Mouse (Mus musculus) limb, embryonic 15.5 days (tissue): Measurements from ENCODE around the gene Agap2. TPM values are rescaled to one million over a fixed set of nuclear protein-coding genes. Genes with fewer than 3 reads are reported as not detected.

Source experiments
- ATAC-seq: fragments of 200-750 bp; cut with Nextera tagmentation; 2 replicates; pipeline ENCODE4 v1.8.0; 2017; ENCODE audit warnings: low read depth, moderate TSS enrichment; ENCODE audit not compliant: insufficient number of reproducible peaks, low FRiP score, low TSS enrichment
- H3K27ac ChIP-seq: fragments of 300-500 bp; sonication (generic); 2 replicates; pipeline ENCODE4 v1.5.1; 2015; ENCODE audit warnings: moderate library complexity, mild to moderate bottlenecking, inconsistent platforms
- H3K27me3 ChIP-seq: fragments of 300-500 bp; sonication (generic); 2 replicates; pipeline ENCODE4 v1.6.1; 2015; ENCODE audit warnings: inconsistent platforms
- H3K36me3 ChIP-seq: fragments of 300-500 bp; sonication (generic); 2 replicates; pipeline ENCODE4 v1.6.1; 2015; ENCODE audit warnings: inconsistent platforms
- H3K4me1 ChIP-seq: fragments of 300-500 bp; sonication (generic); 2 replicates; pipeline ENCODE4 v1.6.1; 2015; ENCODE audit warnings: inconsistent platforms
- H3K4me2 ChIP-seq: fragments of 300-500 bp; sonication (generic); 2 replicates; pipeline ENCODE4 v1.6.1; 2015; ENCODE audit warnings: mild to moderate bottlenecking, inconsistent platforms
- H3K4me3 ChIP-seq: fragments of 300-500 bp; sonication (generic); 2 replicates; pipeline ENCODE4 v1.5.1; 2015; ENCODE audit warnings: mild to moderate bottlenecking, inconsistent platforms
- H3K9ac ChIP-seq: fragments of 300-500 bp; sonication (generic); 2 replicates; pipeline ENCODE4 v1.6.1; 2015; ENCODE audit warnings: inconsistent platforms
- H3K9me3 ChIP-seq: fragments of 300-500 bp; sonication (generic); 2 replicates; pipeline ENCODE4 v1.6.1; 2016; ENCODE audit warnings: inconsistent platforms
- WGBS: fragments of 180-500 bp; shearing (Covaris S2); methylation state at CpG from one replicate; pipeline ENCODE4 v1.1.7; 2015; 5-methylcytosine and 5-hydroxymethylcytosine counted together
- polyA plus RNA-seq: library from polyadenylated mRNA; unstranded; fragments of >200 nt; fragmentation: Nextera tagmentation; extraction: Ambion mirVana; gene quantifications from 2 replicates; pipeline ENCODE4 v1.2.1, GENCODE M21; 2015

Gene Agap2
- polyA plus RNA-seq, 1 experiment from 2014 or later, result 0.10 TPM

DNA sequence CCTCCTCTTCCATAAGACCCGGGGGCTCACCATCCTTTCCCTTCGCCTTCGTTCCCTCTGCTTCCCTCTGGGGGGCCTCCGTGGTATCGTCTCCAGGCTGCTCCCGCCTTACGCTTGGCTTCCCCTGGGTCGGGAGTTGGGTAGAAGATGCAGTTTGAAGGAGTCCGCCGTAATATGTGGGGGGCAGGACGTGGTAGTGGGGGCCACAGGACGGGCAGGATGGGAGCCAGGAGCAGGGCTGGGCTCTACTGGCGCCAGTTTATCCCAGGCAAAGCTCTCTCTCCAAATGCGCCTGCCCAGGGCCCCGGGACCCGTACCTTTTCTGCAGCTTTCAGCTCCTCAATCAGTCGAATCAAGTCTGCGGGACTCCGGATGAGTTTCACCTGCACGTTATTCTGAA, 23.4 kb downstream of the Agap2 start:
- no peak overlapping the region for H3K9ac ChIP-seq
- H3K4me3 ChIP-seq, result no peak overlapping the region
- peaks cover 50% of the 10 kb centered on the region for H3K36me3 ChIP-seq
- no peak overlapping the region for H3K27ac ChIP-seq
- H3K9me3 ChIP-seq, result no peaks in the 10 kb centered on the region
- no peak for ATAC-seq
- no peak overlapping the region for H3K4me2 ChIP-seq
- 0 out of 2 replicates have a peak, but pooled peaks cover 6% of the 10 kb centered on the region for H3K4me1 ChIP-seq
- 83% methylated on average over 20 of the region's 20 CpGs for WGBS
- H3K27me3 ChIP-seq, result peaks cover 5% of the 10 kb centered on the region; the same call in 1 of the 2 replicates

DNA sequence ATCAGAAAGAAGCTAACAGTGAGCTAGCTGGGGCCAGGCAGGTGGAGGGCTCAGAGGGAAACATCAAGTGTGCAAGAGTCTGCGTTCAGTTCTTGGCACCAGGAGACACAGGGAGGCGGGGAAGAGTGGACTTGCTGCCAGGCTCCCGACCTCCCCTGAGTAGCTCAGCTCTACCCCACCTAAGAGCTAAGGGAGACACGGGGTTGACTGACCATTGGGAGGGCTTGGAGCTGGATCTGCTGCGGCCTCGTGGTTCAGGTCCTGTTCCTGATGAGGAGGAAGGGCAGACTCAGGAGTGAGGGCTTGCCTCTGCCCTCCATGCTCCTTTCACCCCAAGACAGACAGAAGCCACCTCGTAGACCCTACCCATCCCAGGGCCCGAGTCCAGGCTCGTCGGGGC, 24.1 kb downstream of the Agap2 start:
- H3K4me3 ChIP-seq, result no peak overlapping the region
- H3K27me3 ChIP-seq, result no peaks in the 10 kb centered on the region
- no peaks in the 10 kb centered on the region for H3K9me3 ChIP-seq
- H3K4me2 ChIP-seq, result no peak overlapping the region
- 0 out of 2 replicates have a peak, but pooled peaks cover 5% of the 10 kb centered on the region for H3K4me1 ChIP-seq
- no peak overlapping the region for H3K9ac ChIP-seq
- H3K36me3 ChIP-seq, result peaks cover 57% of the 10 kb centered on the region
- no peak for ATAC-seq
- 89% methylated on average over 10 of the region's 10 CpGs for WGBS
- H3K27ac ChIP-seq, result no peak overlapping the region

DNA sequence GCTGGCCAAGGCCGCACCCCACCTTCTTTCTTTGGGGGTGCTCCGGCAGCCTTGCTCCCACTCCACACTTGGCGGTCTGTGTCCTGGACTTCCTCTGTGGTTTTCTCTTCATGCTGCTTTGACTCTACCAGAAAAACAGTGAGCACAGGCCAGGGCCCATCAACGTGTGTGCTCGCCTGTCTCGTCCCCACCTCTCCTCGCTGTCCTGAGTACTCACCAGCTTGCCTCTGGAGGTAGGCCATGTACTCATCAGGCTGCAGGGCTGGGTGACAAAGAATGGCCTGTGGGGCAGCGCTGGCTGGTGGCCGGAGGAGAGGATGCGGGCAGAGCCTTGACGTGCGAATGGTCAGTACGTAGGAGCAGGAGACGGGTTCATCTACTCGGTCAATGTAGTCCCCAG, 24.8 kb downstream of the Agap2 start:
- H3K27me3 ChIP-seq, result no peaks in the 10 kb centered on the region
- H3K36me3 ChIP-seq, result peaks cover 56% of the 10 kb centered on the region
- no peak overlapping the region for H3K27ac ChIP-seq
- 95% methylated on average over 15 of the region's 15 CpGs for WGBS
- H3K4me1 ChIP-seq, result no peaks in the 10 kb centered on the region
- no peak for ATAC-seq
- H3K9ac ChIP-seq, result no peak overlapping the region
- no peak overlapping the region for H3K4me3 ChIP-seq
- no peak overlapping the region for H3K4me2 ChIP-seq
- H3K9me3 ChIP-seq, result no peaks in the 10 kb centered on the region

DNA sequence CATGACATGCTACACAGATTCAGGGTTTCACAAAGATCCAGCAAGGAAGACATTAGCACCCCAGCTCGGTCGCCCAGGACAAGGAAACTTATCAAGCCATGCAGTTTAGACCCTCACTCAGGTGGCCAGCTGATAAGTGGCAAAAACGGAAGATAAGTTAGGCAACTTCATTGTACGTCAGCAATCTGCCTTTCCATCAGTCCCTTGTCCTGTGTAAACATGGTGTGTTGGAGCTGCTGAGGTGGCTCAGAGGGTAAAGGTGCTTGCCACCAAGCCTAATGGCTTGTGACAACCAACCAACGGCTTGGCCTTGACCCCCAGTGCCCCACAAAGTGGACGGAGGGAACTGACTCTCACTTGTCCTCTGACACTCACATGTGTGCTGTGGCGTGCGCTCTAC, 25.3 kb downstream of the Agap2 start:
- Histone ChIP-seq H3K4me2 (no peak overlapping the region), H3K27ac (no peak overlapping the region), H3K9ac (no peak overlapping the region), H3K36me3 (peaks cover 51% of the 10 kb centered on the region), H3K27me3 (no peaks in the 10 kb centered on the region), H3K9me3 (no peaks in the 10 kb centered on the region), H3K4me1 (no peaks in the 10 kb centered on the region), H3K4me3 (no peak overlapping the region)
- ATAC-seq, result no peak
- WGBS, result 87% methylated on average over 8 of the region's 8 CpGs

DNA sequence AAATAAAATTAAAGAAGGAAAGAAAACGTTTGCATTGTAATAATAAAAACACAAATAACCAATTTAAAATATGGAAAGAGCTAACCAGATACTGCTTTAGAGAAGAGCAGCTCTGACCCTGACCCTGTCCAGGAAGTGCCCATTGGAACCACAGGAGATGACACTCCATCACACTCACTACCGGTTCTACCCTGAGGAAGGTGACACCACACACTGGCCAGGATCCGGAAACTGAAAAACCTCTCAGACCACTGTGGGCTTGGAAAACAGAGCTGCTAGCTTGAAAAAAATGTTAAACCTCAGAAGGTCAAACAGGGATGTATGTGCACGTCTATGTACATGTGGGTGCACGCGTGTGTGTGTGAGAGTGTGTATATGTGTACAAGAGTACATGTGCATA, 26.1 kb downstream of the Agap2 start:
- ATAC-seq, result no peak
- Histone ChIP-seq H3K9me3 (no peaks in the 10 kb centered on the region), H3K4me1 (no peaks in the 10 kb centered on the region), H3K27ac (no peak overlapping the region), H3K36me3 (peaks cover 47% of the 10 kb centered on the region), H3K4me2 (no peak overlapping the region), H3K4me3 (no peak overlapping the region), H3K9ac (no peak overlapping the region), H3K27me3 (no peaks in the 10 kb centered on the region)
- WGBS, result 83% methylated on average over 6 of the region's 6 CpGs

DNA sequence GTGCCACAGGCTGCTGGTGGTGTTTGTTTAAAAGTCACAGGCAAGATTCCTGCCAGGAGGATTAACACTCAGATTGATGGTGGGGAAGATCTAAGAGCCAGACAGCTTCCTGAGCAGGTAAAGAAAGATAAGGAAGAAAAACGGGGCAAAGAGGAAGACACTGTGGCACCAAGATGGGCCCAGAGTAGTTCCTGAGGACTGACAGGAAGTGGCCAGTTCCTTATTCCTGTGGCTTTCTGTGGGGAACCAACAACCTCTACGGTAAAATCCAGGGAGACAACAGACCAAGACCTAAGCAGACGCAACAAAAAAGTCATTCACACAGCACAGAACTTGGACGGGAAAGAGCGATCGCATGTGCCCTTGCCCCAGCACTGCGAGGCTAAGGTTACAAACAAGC, 28.5 kb downstream of the Agap2 start:
- no peak for ATAC-seq
- WGBS, result 77% methylated on average over 7 of the region's 7 CpGs

DNA sequence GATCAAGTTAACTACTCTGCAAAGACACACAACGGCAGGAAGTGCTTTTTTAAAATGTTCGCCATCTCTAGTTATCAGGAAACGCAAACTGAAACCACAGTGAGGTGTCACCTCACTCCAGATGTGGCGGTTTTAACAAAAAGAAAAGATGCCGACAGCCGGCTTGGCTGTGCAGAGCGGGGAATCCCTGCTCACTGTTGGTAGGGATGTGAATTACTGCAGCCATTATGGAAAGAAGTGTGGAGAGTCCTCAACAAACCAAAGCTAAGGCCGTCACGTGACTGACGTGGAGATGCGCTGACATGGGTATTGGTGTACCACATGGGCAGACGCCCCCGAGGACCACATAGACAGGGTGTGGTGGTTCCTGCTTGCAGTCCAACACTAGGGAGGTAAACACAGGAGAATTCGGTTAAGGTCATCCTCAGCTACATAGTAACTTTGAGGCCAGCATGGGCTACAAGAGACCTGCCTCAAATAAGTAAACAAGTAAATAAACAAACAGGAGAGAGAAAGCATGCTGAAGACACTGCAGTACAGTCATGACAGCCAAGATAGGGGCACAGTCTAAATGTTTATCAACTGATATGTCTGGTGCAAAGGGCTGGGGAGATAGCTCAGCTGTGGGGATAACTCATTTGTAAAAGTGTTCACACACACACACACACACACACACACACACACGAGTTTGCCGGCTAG, 32.6 kb downstream of the Agap2 start:
- peaks cover 33% of the 10 kb centered on the region for H3K36me3 ChIP-seq
- 80% methylated on average over 16 of the region's 16 CpGs for WGBS
- no peaks in the 10 kb centered on the region for H3K27me3 ChIP-seq
- H3K27ac ChIP-seq, result no peak overlapping the region
- no peaks in the 10 kb centered on the region for H3K4me1 ChIP-seq
- H3K4me3 ChIP-seq, result no peak overlapping the region
- no peak overlapping the region for H3K4me2 ChIP-seq
- H3K9ac ChIP-seq, result no peak overlapping the region
- ATAC-seq, result no peak
- no peaks in the 10 kb centered on the region for H3K9me3 ChIP-seq

More for the DNA sequence above, 28.5 kb downstream of the Agap2 start:
- Histone ChIP-seq H3K9me3 (no peaks in the 10 kb centered on the region), H3K9ac (no peak overlapping the region), H3K36me3 (peaks cover 34% of the 10 kb centered on the region), H3K4me3 (no peak overlapping the region), H3K27ac (no peak overlapping the region), H3K4me1 (no peaks in the 10 kb centered on the region), H3K27me3 (no peaks in the 10 kb centered on the region), H3K4me2 (no peak overlapping the region)

DNA sequence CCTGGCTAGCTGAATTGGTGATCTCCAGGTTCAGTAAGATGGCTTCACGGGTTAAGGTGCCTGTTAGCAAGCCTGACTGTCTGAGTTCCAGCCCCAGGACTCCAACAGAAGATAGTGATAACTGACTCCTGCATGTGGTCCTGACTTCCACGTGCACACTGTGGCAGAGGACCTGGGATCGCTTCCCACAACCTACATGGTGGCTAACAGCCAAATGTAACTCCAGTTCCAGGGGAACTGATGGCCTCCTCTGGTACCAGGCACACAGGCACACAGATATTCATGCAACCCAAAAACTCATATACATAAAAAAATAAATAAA, 33.1 kb downstream of the Agap2 start:
- no peak overlapping the region for H3K9ac ChIP-seq
- WGBS, result 82% methylated on average over 3 of the region's 3 CpGs
- no peak overlapping the region for H3K4me3 ChIP-seq
- no peaks in the 10 kb centered on the region for H3K4me1 ChIP-seq
- H3K36me3 ChIP-seq, result peaks cover 38% of the 10 kb centered on the region
- no peak for ATAC-seq
- no peaks in the 10 kb centered on the region for H3K9me3 ChIP-seq
- H3K27ac ChIP-seq, result no peak overlapping the region
- no peaks in the 10 kb centered on the region for H3K27me3 ChIP-seq
- no peak overlapping the region for H3K4me2 ChIP-seq

DNA sequence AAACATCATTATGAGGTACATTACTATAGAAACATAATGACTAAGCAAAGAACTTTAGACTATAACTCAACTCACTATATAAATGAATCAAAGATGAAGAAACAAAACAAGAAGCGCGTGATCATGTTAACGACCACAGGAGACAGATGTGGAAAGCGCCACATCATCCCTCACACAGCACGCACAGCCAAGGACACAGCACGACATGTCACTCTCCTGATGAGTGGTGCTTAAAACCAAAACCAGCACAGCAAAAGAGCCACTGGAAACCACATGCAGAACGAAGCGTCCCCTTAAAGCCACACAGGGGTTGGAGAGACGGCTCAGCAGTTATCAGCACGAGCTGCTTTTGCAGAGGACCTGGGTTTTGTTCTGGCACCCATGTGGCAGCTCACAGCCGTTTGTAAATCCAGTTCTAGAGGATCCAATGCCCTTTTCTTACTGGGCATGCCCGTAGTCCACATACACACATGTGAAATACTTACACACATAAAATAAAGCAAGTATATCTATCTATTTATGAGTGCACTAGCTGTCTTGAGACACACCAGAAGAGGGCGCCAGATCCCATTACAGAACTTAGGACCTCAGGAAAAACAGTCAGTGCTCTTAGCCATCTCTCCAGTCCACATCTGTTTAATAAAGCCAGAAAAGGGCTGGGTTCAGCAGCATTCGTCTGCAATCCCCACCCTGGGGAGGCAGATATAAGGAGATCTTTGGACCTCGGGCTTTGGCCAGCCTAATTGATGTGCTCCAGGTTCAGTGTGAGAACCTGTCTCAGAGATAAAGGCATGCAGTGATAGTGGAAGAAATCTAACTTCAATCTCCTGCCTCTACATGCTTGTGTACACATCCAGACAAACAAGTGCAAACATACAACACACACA, 36.2 kb downstream of the Agap2 start:
- Histone ChIP-seq H3K9me3 (no peaks in the 10 kb centered on the region), H3K4me3 (no peak overlapping the region), H3K4me1 (no peaks in the 10 kb centered on the region), H3K27ac (no peak overlapping the region), H3K4me2 (no peak overlapping the region), H3K27me3 (no peaks in the 10 kb centered on the region), H3K36me3 (peaks cover 40% of the 10 kb centered on the region), H3K9ac (no peak overlapping the region)
- ATAC-seq, result no peak
- WGBS, result 87% methylated on average over 15 of the region's 15 CpGs

DNA sequence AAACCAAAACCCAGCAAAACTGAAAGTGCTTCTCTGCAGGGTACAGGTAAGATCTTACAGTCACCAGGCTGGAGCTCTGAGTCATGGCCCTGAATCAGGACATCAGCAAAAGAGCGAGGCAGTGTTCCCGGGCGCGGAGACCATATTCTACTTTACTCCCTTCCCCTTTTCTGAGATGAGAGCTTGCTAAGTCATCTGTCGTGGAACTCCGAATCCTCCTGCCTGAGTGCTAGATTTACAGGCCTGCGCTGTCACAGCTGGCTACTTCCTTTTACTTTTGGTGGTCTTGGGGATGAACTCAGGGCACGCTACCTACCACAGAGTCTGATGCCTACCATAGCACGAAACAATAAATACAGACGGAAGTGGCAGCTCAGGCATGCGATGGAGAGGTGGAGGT, 39.3 kb downstream of the Agap2 start:
- H3K27me3 ChIP-seq, result no peaks in the 10 kb centered on the region
- H3K36me3 ChIP-seq, result peaks cover 59% of the 10 kb centered on the region
- no peaks in the 10 kb centered on the region for H3K4me1 ChIP-seq
- H3K9me3 ChIP-seq, result no peaks in the 10 kb centered on the region
- H3K27ac ChIP-seq, result no peak overlapping the region
- H3K4me2 ChIP-seq, result no peak overlapping the region
- WGBS, result 89% methylated on average over 11 of the region's 11 CpGs
- H3K4me3 ChIP-seq, result no peak overlapping the region
- H3K9ac ChIP-seq, result no peak overlapping the region
- ATAC-seq, result no peak

DNA sequence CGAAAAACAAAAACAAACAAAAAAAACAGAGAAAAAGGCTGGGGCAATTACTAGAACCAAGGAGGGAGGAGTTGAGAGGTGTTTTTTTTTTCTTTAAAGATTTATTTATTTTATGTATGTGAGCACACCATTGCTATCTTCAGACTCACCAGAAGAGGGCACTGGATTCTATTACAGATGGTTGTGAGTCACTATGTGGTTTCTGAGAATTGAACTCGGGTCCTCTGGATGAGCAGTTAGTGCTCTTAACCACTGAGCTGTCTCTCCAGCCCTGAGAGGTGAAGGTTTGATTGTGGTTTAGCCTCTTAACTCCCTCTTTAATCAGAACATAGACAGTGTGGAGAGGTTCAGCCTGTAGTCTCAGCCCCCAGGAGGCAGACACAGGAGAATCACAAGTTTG, 40.0 kb downstream of the Agap2 start:
- Histone ChIP-seq H3K36me3 (peaks cover 61% of the 10 kb centered on the region), H3K4me2 (no peak overlapping the region)
- 80% methylated on average over 2 of the region's 2 CpGs for WGBS

DNA sequence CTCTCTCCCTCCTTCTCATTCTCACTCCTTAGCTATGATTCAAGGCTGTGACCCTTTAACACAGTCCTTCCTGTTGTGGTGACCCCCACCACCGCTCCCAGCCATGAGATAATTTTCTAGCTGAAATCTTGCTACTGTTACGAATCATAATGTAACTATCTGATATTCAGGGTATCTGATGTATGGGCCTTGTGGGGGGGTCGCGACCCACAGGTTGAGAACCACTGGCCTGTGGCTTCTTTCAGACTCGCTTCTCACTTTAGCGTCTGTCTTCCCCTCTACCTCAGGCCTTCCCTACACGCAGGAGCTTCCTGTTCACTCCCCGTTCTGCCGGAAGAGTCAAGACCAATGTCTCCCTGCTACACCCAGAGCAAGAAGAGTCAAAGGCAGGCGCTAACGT, 43.4 kb downstream of the Agap2 start:
- ATAC-seq, result no peak
- Histone ChIP-seq H3K9me3 (no peaks in the 10 kb centered on the region), H3K36me3 (peaks cover 44% of the 10 kb centered on the region), H3K4me3 (no peak overlapping the region), H3K4me2 (no peak overlapping the region), H3K4me1 (peaks cover 22% of the 10 kb centered on the region), H3K27me3 (no peaks in the 10 kb centered on the region), H3K27ac (no peak overlapping the region), H3K9ac (no peak overlapping the region)
- 88% methylated on average over 11 of the region's 11 CpGs for WGBS

More for the DNA sequence above, 40.0 kb downstream of the Agap2 start:
- peaks cover 4% of the 10 kb centered on the region for H3K4me1 ChIP-seq
- H3K9ac ChIP-seq, result no peak overlapping the region
- no peaks in the 10 kb centered on the region for H3K9me3 ChIP-seq
- H3K27ac ChIP-seq, result no peak overlapping the region
- H3K27me3 ChIP-seq, result no peaks in the 10 kb centered on the region
- no peak for ATAC-seq
- H3K4me3 ChIP-seq, result no peak overlapping the region
